Mouse (Mus musculus) stomach, embryonic 15.5 days (tissue): ENCODE results near the gene Faf1. TPM values are rescaled to one million over a fixed set of nuclear protein-coding genes. Genes with fewer than 3 reads are reported as not detected.

ENCODE experiments used
- ATAC-seq: fragments of 200-750 bp; cut with Nextera tagmentation; 2 replicates; pipeline ENCODE4 v1.8.0; 2017; ENCODE audit warnings: low read depth, moderate number of reproducible peaks, moderate TSS enrichment; ENCODE audit not compliant: insufficient read depth, low FRiP score
- H3K27ac ChIP-seq: fragments of 300-500 bp; sonication (generic); 2 replicates; pipeline ENCODE4 v1.5.1; 2015; ENCODE audit warnings: mild to moderate bottlenecking, inconsistent platforms
- H3K27me3 ChIP-seq: fragments of 300-500 bp; sonication (generic); replicated peaks from 2 replicates; pipeline ENCODE4 v1.6.1; 2015; ENCODE audit warnings: inconsistent platforms
- H3K36me3 ChIP-seq: fragments of 300-500 bp; sonication (generic); 2 replicates; pipeline ENCODE4 v1.6.1; 2015; ENCODE audit warnings: inconsistent platforms
- H3K4me1 ChIP-seq: fragments of 300-500 bp; sonication (generic); 2 replicates; pipeline ENCODE4 v1.6.1; 2015; ENCODE audit warnings: inconsistent platforms
- H3K4me2 ChIP-seq: fragments of 300-500 bp; sonication (generic); 2 replicates; pipeline ENCODE4 v1.6.1; 2015; ENCODE audit warnings: mild to moderate bottlenecking, inconsistent platforms
- H3K4me3 ChIP-seq: fragments of 300-500 bp; sonication (generic); replicated peaks from 2 replicates; pipeline ENCODE4 v1.5.1; 2015; ENCODE audit warnings: inconsistent platforms
- H3K9ac ChIP-seq: fragments of 300-500 bp; sonication (generic); 2 replicates; pipeline ENCODE4 v1.6.1; 2015; ENCODE audit warnings: inconsistent platforms
- H3K9me3 ChIP-seq: fragments of 300-500 bp; sonication (generic); 2 replicates; pipeline ENCODE4 v1.6.1; 2016; ENCODE audit warnings: inconsistent platforms
- WGBS: fragments of 180-500 bp; shearing (Covaris S2); methylation state at CpG from one replicate; pipeline ENCODE4 v1.1.7; 2015; 5-methylcytosine and 5-hydroxymethylcytosine counted together
- polyA plus RNA-seq: library from polyadenylated mRNA; unstranded; fragments of >200 nt; fragmentation: Nextera tagmentation; extraction: Ambion mirVana; gene quantifications from 2 replicates; pipeline ENCODE4 v1.2.1, GENCODE M21; 2015

Faf1 gene
- polyA plus RNA-seq, 1 experiment from 2014 or later = 24.3 TPM

DNA sequence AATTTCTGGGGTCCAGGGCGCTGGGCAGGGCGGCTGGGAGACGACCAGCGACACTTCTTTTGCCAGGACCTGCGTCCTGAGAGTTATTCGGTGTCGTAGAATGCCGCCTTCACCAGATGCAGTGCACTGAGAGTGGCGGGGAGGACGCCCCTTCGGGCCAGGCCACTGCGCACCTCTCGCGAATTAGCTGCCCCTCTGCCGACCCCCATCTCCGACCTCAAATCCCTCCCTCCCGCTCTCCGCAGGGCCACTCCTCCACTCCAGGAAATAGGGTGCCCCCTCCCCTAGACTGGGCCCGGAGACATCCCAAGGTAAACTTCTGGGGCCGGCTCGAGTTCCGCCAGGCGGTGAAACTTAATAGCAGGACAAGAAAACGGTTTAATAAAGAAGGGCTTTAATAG, 307.6 kb downstream of the Faf1 start:
- H3K9ac ChIP-seq = no peak overlapping the region
- no peak for ATAC-seq

DNA sequence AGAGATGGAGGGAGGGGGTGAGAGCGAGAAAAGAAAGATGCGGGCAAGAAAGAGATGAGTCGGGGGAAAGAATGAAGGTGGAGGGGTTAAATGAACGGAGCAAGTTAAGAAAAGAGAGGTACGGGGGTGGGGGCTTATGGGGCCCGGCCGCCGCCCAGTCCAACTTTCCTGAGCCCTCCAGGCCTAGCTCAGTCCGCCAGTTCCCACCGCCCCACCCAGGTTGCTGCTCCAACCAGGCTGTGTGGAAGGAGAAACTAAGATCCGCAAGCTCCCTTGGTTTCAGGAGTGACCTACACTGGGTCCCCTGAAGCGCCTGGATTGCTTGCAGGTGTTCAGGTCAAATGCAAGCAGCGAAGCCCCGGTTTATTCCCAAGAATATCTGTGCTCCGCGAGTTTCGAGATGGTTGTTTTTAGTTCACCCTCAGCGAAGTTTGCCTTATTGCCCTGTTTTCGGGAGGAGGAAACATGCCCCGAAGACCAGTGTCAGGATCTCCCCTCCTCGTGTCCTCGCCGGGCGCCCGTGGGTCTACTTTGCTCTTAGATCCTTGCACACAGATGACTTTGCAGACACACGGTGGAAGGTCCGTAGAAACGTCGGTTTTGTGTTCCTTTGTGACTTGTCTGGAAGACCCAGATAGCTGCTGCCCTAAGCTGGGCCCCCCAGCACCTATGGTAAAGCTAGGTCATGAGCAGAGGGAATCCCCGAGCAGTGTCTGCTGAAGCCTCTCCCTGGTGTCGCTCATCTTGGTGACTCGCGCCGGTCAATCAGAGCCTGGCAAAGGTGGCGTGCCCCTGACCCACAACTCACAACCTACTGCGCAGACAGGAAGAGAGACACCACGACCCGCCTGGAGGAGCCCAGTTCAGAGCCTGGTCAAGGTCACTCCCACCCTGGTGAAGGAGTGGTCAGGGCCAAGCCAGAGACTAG, 308.4 kb downstream of the Faf1 start:
- no peak for ATAC-seq
- H3K27ac ChIP-seq = no peak overlapping the region
- no peak overlapping the region for H3K4me2 ChIP-seq
- 1% methylated on average over 38 of the region's 38 CpGs for WGBS
- H3K27me3 ChIP-seq = peaks cover 93% of the 10 kb centered on the region
- no peaks in the 10 kb centered on the region for H3K9me3 ChIP-seq
- no peak overlapping the region for H3K9ac ChIP-seq
- H3K4me1 ChIP-seq = peaks cover 26% of the 10 kb centered on the region
- no peak overlapping the region for H3K4me3 ChIP-seq
- no peaks in the 10 kb centered on the region for H3K36me3 ChIP-seq

More for the DNA sequence above, 307.6 kb downstream of the Faf1 start:
- Histone ChIP-seq H3K4me3 (peak overlapping the region; percentile 25), H3K4me2 (peak overlapping the region; percentile 46), H3K4me1 (peaks cover 27% of the 10 kb centered on the region), H3K36me3 (no peaks in the 10 kb centered on the region), H3K27ac (no peak overlapping the region), H3K9me3 (no peaks in the 10 kb centered on the region), H3K27me3 (peaks cover 93% of the 10 kb centered on the region)
- WGBS = 2% methylated on average over 24 of the region's 24 CpGs

DNA sequence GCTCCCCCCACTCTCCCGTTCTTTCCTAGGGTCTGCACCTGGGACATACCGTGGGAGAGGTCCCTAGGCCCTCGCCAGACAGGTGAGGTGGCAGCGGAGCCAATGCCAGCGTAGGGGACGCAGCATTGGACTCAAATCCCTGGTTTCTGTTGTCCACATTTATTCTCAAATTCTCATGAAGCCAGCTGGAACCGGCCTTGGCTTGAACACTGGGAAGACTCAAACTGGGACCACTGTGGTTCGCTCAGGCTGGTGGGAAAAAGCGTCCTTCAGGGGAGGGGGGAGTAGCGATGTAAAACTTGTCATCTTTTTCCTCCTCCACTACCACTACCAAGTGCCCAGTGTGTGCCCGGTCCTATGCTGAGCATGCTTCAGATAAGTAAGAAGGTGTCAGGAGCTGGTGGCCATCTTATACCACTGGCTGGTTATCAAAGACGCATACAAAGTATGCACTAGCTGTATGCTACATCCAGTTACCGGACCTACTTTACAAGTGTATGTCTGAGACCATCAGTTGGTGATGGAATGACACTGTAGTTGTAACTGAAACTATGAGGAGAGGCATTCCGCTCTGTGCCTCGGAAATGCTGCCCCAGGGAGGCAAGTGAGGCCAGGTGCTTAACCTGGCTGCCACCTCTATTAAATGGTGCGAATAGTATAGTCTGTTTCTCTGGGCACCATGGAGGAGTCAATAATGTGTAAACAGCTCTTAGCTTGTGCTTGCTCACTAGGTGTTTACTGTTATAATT, 309.2 kb downstream of the Faf1 start:
- Histone ChIP-seq H3K36me3 (no peaks in the 10 kb centered on the region), H3K4me1 (peaks cover 23% of the 10 kb centered on the region), H3K4me2 (no peak overlapping the region), H3K9me3 (no peaks in the 10 kb centered on the region), H3K27me3 (peaks cover 91% of the 10 kb centered on the region), H3K4me3 (no peak overlapping the region), H3K9ac (no peak overlapping the region), H3K27ac (no peak overlapping the region)
- ATAC-seq = no peak
- WGBS = 4% methylated on average over 16 of the region's 16 CpGs

DNA sequence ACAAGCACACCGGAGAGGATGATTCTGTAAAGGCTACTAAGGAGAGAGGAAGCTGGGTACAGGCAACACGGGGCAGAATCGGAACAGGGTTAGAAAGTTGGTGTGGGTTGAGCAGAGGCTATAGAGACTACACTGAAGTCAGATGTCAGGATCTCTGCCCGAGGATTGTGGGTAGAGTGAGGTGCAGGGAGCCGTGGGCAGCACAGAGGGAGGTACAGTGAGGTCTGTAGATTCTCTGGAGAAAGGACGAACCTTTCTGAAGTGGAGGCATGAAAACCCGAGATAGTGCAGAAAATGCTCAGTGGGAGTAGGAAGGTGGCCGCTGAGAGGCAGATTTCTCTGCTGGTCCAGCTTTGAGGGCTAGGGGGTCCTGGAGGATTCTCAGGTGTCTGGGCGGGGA, 309.9 kb downstream of the Faf1 start:
- peaks cover 87% of the 10 kb centered on the region for H3K27me3 ChIP-seq
- no peaks in the 10 kb centered on the region for H3K9me3 ChIP-seq
- no peak overlapping the region for H3K4me3 ChIP-seq
- no peak for ATAC-seq
- WGBS = 3% methylated on average over 9 of the region's 9 CpGs
- H3K4me2 ChIP-seq = no peak overlapping the region
- H3K27ac ChIP-seq = no peak overlapping the region
- H3K36me3 ChIP-seq = no peaks in the 10 kb centered on the region
- H3K4me1 ChIP-seq = peaks cover 23% of the 10 kb centered on the region
- no peak overlapping the region for H3K9ac ChIP-seq

DNA sequence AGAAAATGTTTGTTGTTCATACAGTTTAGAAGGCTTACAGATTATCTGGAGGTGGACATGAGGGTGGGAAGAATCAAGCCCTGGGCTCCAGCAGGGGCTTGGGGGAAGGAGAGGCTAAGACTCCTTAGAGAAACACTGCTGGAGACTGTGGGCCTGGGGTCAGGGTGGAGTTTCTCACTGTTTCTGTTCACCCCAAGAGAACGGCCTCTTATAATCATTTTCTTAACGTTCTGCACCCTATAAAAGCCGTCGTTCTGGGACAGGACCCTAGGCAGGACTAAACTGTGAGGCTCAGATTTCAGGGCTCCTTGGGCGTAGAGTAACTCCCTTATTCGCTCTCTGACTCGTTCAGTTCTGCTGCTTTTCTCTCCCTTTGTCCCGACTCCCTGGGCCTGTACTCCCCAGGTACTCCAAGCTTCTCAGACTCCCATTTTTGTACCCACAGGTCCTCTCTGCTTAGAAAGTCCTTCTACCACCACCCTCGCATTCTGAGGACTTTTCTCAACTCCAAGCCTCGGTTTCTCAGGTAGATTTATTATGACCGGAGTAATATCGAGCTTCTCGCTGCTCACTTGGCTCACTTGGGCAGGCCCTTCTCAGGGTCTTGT, 310.5 kb downstream of the Faf1 start:
- no peak overlapping the region for H3K9ac ChIP-seq
- 8% methylated on average over 13 of the region's 13 CpGs for whole genome bisulfite sequencing
- no peaks in the 10 kb centered on the region for H3K36me3 ChIP-seq
- no peak for ATAC-seq
- no peak overlapping the region for H3K4me3 ChIP-seq
- H3K4me1 ChIP-seq = peaks cover 18% of the 10 kb centered on the region
- H3K4me2 ChIP-seq = no peak overlapping the region
- H3K27me3 ChIP-seq = peaks cover 81% of the 10 kb centered on the region
- H3K27ac ChIP-seq = no peak overlapping the region
- no peaks in the 10 kb centered on the region for H3K9me3 ChIP-seq

DNA sequence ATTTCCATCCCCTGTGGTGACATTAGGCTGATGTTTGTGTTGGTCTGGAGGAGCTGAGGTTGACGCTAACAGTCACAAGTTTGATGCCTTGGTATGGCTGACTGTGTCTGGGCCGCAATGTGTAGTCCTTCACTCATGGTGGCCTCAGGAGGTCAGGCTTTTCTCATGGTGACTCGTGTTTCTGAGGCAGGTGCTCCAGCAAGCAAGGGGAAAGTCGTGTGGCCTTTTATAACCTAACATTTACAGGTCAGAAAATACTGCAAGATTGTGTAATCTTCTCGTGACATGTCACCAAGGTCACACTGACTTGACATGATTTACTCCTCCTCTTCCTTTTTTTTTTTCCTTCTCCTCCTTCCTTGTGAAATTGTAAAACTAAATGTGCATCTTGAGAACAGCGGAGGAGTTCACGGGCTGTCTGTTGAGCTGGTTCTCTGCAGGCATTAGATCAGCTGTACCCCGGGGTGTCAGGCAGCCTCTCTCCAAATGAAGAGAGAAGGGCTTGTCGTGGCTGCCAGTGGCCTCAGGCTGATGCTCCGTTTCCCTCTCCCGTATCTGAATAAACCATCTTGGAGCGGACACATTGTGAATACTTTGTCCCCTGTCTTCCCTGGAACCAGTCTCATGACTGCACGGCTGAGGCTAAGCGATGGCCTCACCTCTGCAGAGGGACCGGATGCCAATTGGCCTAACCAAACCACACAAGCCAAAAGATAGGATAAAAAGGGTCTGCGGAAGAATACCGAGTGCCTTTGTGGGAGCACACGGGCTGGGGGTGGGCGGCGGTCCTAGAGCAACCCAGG, 311.4 kb downstream of the Faf1 start:
- Histone ChIP-seq H3K36me3 (no peaks in the 10 kb centered on the region), H3K27me3 (peaks cover 72% of the 10 kb centered on the region), H3K27ac (no peak overlapping the region), H3K9ac (no peak overlapping the region), H3K4me1 (peaks cover 9% of the 10 kb centered on the region), H3K9me3 (no peaks in the 10 kb centered on the region), H3K4me2 (no peak overlapping the region), H3K4me3 (no peak overlapping the region)
- WGBS = 3% methylated on average over 20 of the region's 20 CpGs
- no peak for ATAC-seq

DNA sequence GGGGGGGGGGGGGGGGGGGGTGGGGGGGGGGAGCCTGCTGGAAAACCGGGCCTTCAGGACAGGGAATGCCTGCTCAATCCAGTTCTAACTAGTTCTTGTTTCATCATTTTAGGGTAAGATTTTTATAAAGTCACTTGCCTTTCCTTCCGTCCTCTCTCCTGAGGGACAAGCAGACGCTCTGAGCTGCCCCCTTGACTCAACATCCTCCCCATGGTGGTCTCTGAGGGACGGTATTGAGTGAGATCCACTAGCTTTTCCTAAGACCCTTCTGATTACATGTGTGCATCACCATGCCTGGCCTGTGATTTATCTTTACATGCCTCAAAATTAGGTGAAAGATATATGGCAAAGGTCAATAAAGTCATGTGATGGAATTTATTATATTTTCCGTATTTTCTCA, 312.0 kb downstream of the Faf1 start:
- H3K27ac ChIP-seq = no peak overlapping the region
- no peak overlapping the region for H3K9ac ChIP-seq
- ATAC-seq = no peak
- 10% methylated on average over 4 of the region's 5 CpGs for WGBS
- H3K4me3 ChIP-seq = no peak overlapping the region
- H3K4me2 ChIP-seq = no peak overlapping the region
- H3K27me3 ChIP-seq = peaks cover 68% of the 10 kb centered on the region
- no peaks in the 10 kb centered on the region for H3K36me3 ChIP-seq
- H3K4me1 ChIP-seq = peaks cover 7% of the 10 kb centered on the region
- H3K9me3 ChIP-seq = no peaks in the 10 kb centered on the region

DNA sequence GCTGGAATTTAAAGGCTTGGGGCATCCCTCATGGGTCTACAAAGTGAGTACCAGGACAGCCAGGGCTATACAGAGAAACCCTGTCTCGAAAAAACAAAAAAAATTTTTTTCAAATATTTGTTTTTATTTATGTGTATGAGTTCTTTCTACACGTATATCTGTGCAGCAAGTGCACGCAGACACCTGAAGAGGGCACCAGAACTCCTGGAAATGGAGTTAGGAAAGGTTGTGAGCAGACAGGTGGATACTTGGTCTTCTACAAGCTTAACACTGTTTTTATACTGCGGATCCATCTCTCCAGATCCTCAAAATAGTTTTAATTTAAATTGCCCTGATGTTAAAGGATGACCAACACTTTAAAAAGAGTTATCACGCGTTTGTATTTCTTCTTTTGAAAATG, 312.8 kb downstream of the Faf1 start:
- Histone ChIP-seq H3K9ac (no peak overlapping the region), H3K4me1 (no peaks in the 10 kb centered on the region), H3K27me3 (peaks cover 60% of the 10 kb centered on the region), H3K9me3 (no peaks in the 10 kb centered on the region), H3K4me3 (no peak overlapping the region), H3K36me3 (no peaks in the 10 kb centered on the region), H3K27ac (no peak overlapping the region), H3K4me2 (no peak overlapping the region)
- WGBS = 34% methylated on average over 6 of the region's 6 CpGs
- ATAC-seq = no peak

DNA sequence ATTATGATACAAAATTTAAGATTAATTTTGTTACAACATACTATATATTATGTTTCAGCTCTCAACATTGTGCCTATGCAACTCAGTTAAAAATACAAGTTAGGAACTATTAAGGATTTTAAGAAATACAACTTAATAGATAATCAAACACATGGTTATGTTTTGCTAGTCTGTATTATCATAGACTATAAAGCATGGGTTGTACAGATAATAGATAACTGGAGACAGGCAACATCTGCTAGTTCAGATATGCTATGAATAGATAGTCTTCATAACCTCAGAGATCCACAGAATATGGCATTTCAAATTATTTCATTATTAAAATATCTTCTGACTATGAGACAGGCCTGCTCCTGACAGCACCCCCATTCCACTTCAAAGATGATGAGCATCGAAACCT, 329.7 kb downstream of the Faf1 start:
- Histone ChIP-seq H3K4me3 (no peak overlapping the region), H3K36me3 (no peaks in the 10 kb centered on the region), H3K27ac (no peak overlapping the region), H3K4me2 (no peak overlapping the region), H3K9me3 (no peaks in the 10 kb centered on the region), H3K4me1 (no peaks in the 10 kb centered on the region), H3K9ac (no peak overlapping the region), H3K27me3 (no peaks in the 10 kb centered on the region)
- no peak for ATAC-seq
- WGBS = 94% methylated on average over 1 of the region's 1 CpGs
